Mouse (Mus musculus) kidney, postnatal 0 days (tissue): ENCODE measurements around the gene Vwf. TPM values are rescaled to one million over a fixed set of nuclear protein-coding genes. Genes with fewer than 3 reads are reported as not detected.

Experiments
- ATAC-seq: fragments of 200-750 bp; cut with Nextera tagmentation; replicated peaks from 2 replicates; pipeline ENCODE4 v1.8.0; 2017; ENCODE audit warnings: low read depth, moderate number of reproducible peaks, moderate TSS enrichment, moderate library complexity; ENCODE audit not compliant: low FRiP score
- DNase-seq: peaks from one replicate; pipeline ENCODE4 v3.0.0-alpha.2; 2016; ENCODE audit warnings: low spot score
- H3K27ac ChIP-seq: fragments of 300-500 bp; sonication (generic); 2 replicates; pipeline ENCODE4 v1.5.1; 2014; ENCODE audit warnings: mild to moderate bottlenecking
- H3K27me3 ChIP-seq: fragments of 300-500 bp; sonication (generic); 2 replicates; pipeline ENCODE4 v1.6.1; 2014; ENCODE audit warnings: low read length, mixed read lengths; ENCODE audit not compliant: insufficient read depth
- H3K36me3 ChIP-seq: fragments of 300-500 bp; sonication (generic); 2 replicates; pipeline ENCODE4 v1.6.1; 2014; ENCODE audit warnings: low read length, mixed read lengths; ENCODE audit not compliant: insufficient read depth
- H3K4me1 ChIP-seq: fragments of 300-500 bp; sonication (generic); replicated peaks from 2 replicates; pipeline ENCODE4 v1.6.1; 2014; ENCODE audit warnings: antibody characterized with exemption, low read length, mixed read lengths; ENCODE audit not compliant: insufficient read depth
- H3K4me2 ChIP-seq: fragments of 300-500 bp; sonication (generic); 2 replicates; pipeline ENCODE4 v1.6.1; 2014; ENCODE audit warnings: mild to moderate bottlenecking, low read length, moderate library complexity, mixed read lengths
- H3K4me3 ChIP-seq: fragments of 300-500 bp; sonication (generic); replicated peaks from 2 replicates; pipeline ENCODE4 v1.5.1; 2014; ENCODE audit warnings: low read depth, low read length
- H3K9ac ChIP-seq: fragments of 300-500 bp; sonication (generic); 2 replicates; pipeline ENCODE4 v1.6.1; 2014; ENCODE audit warnings: low read depth, low read length
- H3K9me3 ChIP-seq: fragments of 300-500 bp; sonication (generic); replicated peaks from 2 replicates; pipeline ENCODE4 v1.6.1; 2016; ENCODE audit warnings: low read length, inconsistent platforms, mixed read lengths
- CTCF ChIP-seq: IDR thresholded peaks from 2 replicates; pipeline ENCODE4 v1.5.1; 2016; ENCODE audit warnings: antibody characterized with exemption, low read depth, mild to moderate bottlenecking, moderate library complexity
- WGBS: fragments of 180-500 bp; shearing (Covaris S2); extraction: QIAGEN DNeasy Blood & Tissue Kit; methylation state at CpG from one replicate; pipeline ENCODE4 v1.1.7; 2014; 5-methylcytosine and 5-hydroxymethylcytosine counted together
- polyA plus RNA-seq: library from polyadenylated mRNA; unstranded; fragments of >200 nt; fragmentation: Nextera tagmentation; extraction: Ambion mirVana; gene quantifications from 2 replicates; pipeline ENCODE4 v1.2.1, GENCODE M21; 2015

The Vwf gene
- polyA plus RNA-seq, 1 experiment from 2014 or later: 4.5 TPM

DNA sequence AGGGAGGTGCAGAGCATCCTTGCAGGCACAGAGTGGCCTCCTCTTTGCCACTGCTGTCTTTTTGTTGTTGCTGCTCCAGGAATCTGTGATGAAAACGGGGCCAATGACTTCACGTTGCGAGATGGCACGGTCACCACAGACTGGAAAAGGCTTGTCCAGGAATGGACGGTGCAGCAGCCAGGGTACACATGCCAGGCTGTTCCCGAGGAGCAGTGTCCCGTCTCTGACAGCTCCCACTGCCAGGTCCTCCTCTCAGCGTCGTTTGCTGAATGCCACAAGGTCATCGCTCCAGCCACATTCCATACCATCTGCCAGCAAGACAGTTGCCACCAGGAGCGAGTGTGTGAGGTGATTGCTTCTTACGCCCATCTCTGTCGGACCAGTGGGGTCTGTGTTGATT lies 110.3 kb downstream of the Vwf start:
- 79% methylated on average over 13 of the region's 13 CpGs for WGBS
- TF ChIP-seq CTCF: no peak
- H3K27ac ChIP-seq: no peak overlapping the region
- H3K9me3 ChIP-seq: no peaks in the 10 kb centered on the region
- H3K4me2 ChIP-seq: no peak overlapping the region
- no peaks in the 10 kb centered on the region for H3K36me3 ChIP-seq
- no peaks in the 10 kb centered on the region for H3K4me1 ChIP-seq
- ATAC-seq (no peak), DNase-seq (no peak)
- H3K4me3 ChIP-seq: no peak overlapping the region
- no peaks in the 10 kb centered on the region for H3K27me3 ChIP-seq
- no peak overlapping the region for H3K9ac ChIP-seq

DNA sequence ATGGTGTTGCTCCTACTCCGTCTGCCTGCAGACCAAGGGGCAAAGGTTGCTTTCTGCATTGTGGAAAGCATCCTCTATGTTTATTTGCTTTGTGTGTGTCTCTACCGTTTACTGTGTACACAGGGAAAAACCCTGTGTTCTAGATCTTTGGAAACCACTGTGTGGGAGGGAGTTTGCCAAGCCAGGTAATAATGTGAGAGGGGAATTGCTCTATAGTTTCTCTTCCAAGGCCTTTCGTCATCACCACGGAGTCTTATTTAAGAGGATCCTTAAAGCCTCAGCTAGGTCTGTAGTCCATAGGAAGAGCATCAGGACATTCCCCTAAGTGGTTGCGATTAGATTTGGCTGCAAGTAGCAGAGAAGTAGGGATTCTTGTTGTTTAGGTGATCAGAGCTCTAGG lies 111.4 kb downstream of the Vwf start:
- ATAC-seq: no peak
- no peak for TF ChIP-seq CTCF

DNA sequence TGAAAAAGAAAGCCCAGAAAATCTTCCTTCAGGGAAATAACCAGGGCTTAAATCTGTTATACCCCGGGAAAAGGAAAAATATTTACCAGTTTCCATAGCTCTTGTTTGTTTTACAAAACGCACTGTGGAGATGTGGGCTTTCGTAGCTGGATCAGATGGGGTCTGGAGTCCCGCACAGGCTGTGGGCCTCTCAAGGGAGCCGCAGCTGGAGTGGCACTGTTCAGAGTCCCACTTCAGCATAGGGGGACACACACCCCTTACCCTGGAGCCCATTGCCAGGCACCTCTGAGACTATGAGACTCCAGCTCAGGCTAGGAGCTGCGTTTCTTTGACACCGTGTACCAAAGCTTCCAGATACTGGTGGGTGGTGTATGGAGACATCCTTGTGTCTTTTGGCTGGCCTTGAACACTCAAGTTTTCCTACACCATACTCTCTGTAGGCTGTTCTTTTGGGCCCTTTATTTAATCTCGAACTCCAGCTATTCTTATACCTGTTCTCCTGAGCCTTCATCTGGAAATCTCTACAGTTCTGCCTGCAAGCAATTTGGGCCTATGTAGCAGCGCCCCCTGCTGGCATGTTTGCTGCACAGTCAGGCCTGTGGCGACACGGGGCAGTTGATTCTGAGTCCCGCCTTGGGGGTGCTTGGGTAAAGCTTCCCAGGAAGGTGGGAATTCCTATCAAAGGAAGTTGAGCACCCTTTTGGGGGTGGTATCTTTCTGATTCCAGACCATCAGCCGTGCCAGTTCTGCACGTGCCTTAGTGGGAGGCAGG lies 114.7 kb downstream of the Vwf start:
- Histone ChIP-seq H3K4me2 (no peak overlapping the region), H3K36me3 (no peaks in the 10 kb centered on the region), H3K27ac (no peak overlapping the region), H3K4me3 (no peak overlapping the region), H3K9me3 (no peaks in the 10 kb centered on the region), H3K9ac (no peak overlapping the region), H3K27me3 (no peaks in the 10 kb centered on the region), H3K4me1 (no peaks in the 10 kb centered on the region)
- peak; percentile 86 for TF ChIP-seq CTCF
- WGBS: 49% methylated on average over 14 of the region's 14 CpGs
- DNase-seq: peak; percentile 80
- no peak for ATAC-seq

More for the DNA sequence above, 111.4 kb downstream of the Vwf start:
- H3K36me3 ChIP-seq: no peaks in the 10 kb centered on the region
- no peak overlapping the region for H3K9ac ChIP-seq
- no peaks in the 10 kb centered on the region for H3K9me3 ChIP-seq
- H3K4me1 ChIP-seq: no peaks in the 10 kb centered on the region
- WGBS: 81% methylated on average over 5 of the region's 5 CpGs
- H3K27me3 ChIP-seq: no peaks in the 10 kb centered on the region
- DNase-seq: no peak
- no peak overlapping the region for H3K4me3 ChIP-seq
- no peak overlapping the region for H3K4me2 ChIP-seq
- H3K27ac ChIP-seq: no peak overlapping the region

DNA sequence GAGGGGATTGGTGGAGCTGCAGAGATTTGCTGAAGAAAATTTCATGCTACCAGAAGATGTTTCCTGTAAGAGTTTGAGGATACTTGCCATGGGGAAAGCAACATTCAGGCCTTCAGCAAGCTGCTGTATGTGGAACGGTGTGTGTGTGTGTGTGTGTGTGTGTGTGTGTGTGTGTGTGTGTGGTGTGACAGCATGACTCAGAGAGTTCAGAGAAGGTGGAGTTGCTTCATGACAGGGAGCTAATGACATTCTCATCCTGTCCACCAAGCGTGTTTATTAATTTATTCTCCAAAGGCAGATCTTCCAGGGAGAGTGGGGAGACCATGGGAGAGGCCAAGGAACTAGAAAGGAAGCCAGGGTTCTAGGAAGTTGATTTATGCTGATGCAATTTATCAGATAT lies 117.3 kb downstream of the Vwf start:
- ATAC-seq (no peak), DNase-seq (no peak)
- Histone ChIP-seq H3K4me2 (no peak overlapping the region), H3K4me1 (no peaks in the 10 kb centered on the region), H3K9ac (no peak overlapping the region), H3K36me3 (no peaks in the 10 kb centered on the region), H3K9me3 (no peaks in the 10 kb centered on the region), H3K27ac (no peak overlapping the region), H3K4me3 (no peak overlapping the region), H3K27me3 (no peaks in the 10 kb centered on the region)
- WGBS: 54% methylated on average over 2 of the region's 2 CpGs
- TF ChIP-seq CTCF: no peak

DNA sequence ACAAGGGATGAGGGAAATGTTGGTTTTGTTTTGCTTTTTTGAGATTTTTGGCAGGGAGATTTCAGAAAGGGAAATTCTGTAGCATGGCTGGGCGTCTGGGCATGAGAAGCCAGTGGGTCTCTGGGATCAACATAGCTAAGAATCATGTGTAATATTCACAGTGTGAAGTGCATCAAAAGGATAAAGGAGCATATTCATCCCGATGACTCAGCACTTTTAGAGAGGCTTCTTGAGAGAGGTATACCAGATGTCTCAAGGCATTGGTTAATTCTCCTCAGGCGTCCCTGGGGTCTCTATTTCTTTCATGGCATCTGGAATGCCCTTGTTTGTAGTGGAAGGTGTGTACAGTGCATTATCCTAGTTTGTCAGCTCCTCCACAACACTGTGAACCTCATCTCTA lies 125.3 kb downstream of the Vwf start:
- Histone ChIP-seq H3K4me3 (no peak overlapping the region), H3K36me3 (no peaks in the 10 kb centered on the region), H3K4me1 (no peaks in the 10 kb centered on the region), H3K4me2 (no peak overlapping the region), H3K27me3 (no peaks in the 10 kb centered on the region), H3K9me3 (no peaks in the 10 kb centered on the region), H3K27ac (no peak overlapping the region), H3K9ac (no peak overlapping the region)
- TF ChIP-seq CTCF: no peak
- ATAC-seq (no peak), DNase-seq (no peak)
- whole genome bisulfite sequencing: 87% methylated on average over 3 of the region's 3 CpGs

DNA sequence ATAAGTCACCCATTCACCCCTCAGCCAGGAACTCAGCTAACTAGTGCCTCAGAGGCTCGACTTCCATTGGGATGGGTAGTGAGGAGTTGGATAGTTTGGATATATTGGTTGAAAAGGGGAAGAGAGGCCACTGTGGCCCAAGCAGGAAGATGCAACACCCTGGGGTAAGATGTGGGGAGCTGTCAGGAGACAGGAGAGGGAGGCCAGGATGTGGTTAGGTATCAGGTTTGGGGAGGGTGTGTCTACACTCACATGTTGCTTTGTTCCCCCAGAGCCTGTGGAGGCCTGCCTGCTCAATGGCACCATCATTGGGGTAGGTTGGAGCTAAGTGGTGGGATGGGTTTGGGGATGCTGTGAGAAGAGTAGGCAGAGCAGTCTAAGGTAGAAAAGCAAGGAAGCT lies 131.9 kb downstream of the Vwf start:
- Histone ChIP-seq H3K4me2 (no peak overlapping the region), H3K9ac (no peak overlapping the region), H3K4me1 (no peaks in the 10 kb centered on the region), H3K9me3 (no peaks in the 10 kb centered on the region), H3K4me3 (no peak overlapping the region), H3K27ac (no peak overlapping the region), H3K36me3 (no peaks in the 10 kb centered on the region), H3K27me3 (no peaks in the 10 kb centered on the region)
- 88% methylated on average over 1 of the region's 1 CpGs for WGBS
- ATAC-seq: no peak
- no peak for TF ChIP-seq CTCF
- DNase-seq: no peak

DNA sequence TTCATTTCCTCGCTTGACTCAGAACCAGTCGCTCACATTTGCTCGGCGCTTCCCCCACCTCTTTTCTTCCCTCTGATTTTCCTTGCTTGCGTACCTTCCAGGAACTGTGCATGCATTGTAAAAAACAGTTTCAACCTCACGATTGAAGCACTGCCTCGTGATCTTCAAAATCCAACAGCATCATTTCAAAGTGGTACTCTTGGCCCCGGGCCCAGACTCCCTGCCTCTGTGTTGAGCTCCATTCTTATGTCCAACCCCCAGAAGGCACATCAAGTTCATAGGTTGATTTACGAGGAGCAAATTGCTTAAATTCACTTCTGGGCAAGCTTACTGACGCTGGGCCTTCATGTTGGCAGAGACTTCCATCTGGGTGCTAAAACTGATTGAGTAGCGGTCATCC lies 134.0 kb downstream of the Vwf start:
- Histone ChIP-seq H3K9ac (no peak overlapping the region), H3K4me3 (no peak overlapping the region), H3K27me3 (no peaks in the 10 kb centered on the region), H3K9me3 (no peaks in the 10 kb centered on the region), H3K4me1 (no peaks in the 10 kb centered on the region), H3K36me3 (no peaks in the 10 kb centered on the region), H3K4me2 (no peak overlapping the region), H3K27ac (no peak overlapping the region)
- ATAC-seq (no peak), DNase-seq (peak; percentile 38)
- no peak for TF ChIP-seq CTCF
- 32% methylated on average over 11 of the region's 11 CpGs for WGBS
